In genomic region chr3:51354034-51354427, GRCm38 (mm10) we compare ENCODE assay signal across 18 mouse cellular contexts. TPM values are rescaled to one million over a fixed set of nuclear protein-coding genes. Genes with fewer than 3 reads are reported as not detected.
DNase-seq lines count a peak whose midpoint lies in the region; ATAC-seq and TF ChIP-seq lines count a peak whose summit lies in the region.
"Had no signal": no experiment of that assay in that cellular context is flagged by ENCODE, and none has a peak within 500 bp of the region (broad histone marks: within the 10 kb centered on the region; RNA-seq: fewer than 3 reads in every experiment).

No protein-coding gene starts in this region.

- peaks cover 5% of the 10 kb centered on the region for H3K4me1 ChIP-seq in ES-Bruce4 (ENCODE audit: control insufficient read depth, insufficient read depth, low read length)
- H3K4me1 ChIP-seq in kidney, embryonic 15.5 days: peaks cover 8% of the 10 kb centered on the region; the same call in 1 of the 2 replicates
- 0 out of 2 replicates have a peak, but pooled peaks cover 7% of the 10 kb centered on the region for H3K4me1 ChIP-seq in kidney, embryonic 16.5 days (ENCODE audit: insufficient read depth, low read length)
- H3K4me1 ChIP-seq: embryonic facial prominence, embryonic 13.5 days had no signal

- no peak overlapping the region for H3K4me2 ChIP-seq in kidney, embryonic 15.5 days
- H3K4me2 ChIP-seq in kidney, embryonic 16.5 days (replicated peaks; ENCODE audit: low read depth, low read length): no peak overlapping the region
- H3K4me2 ChIP-seq: embryonic facial prominence, embryonic 13.5 days; forebrain, embryonic 12.5 days; forebrain, embryonic 15.5 days; heart, embryonic 13.5 days; hindbrain, embryonic 14.5 days had no signal

- H3K27ac ChIP-seq in ES-Bruce4 (ENCODE audit: insufficient read depth, low read length): no peak overlapping the region
- H3K27ac ChIP-seq in kidney, embryonic 15.5 days: no peak overlapping the region
- no peak overlapping the region for H3K27ac ChIP-seq in kidney, embryonic 16.5 days (ENCODE audit: low read length)
- H3K27ac ChIP-seq: embryonic facial prominence, embryonic 10.5 days; embryonic facial prominence, embryonic 13.5 days; forebrain, embryonic 12.5 days; forebrain, embryonic 15.5 days; heart, adult 2 months; heart, embryonic 10.5 days; heart, embryonic 13.5 days; hindbrain, embryonic 14.5 days; hindbrain, postnatal 0 days had no signal

- TF ChIP-seq CTCF in ES-Bruce4 (IDR thresholded peaks at IDR 0.05; ENCODE audit: low read depth, low read length): peak; percentile 34

- DNase-seq in ES-CJ7 (ENCODE audit: low read depth, low spot score) (peak; percentile 66), R1 (ENCODE audit: low read depth, low spot score) (peak; percentile 49)
- DNase-seq in frontal cortex, postnatal 14 days (ENCODE audit: low spot score in 2 of 2): no peak
- DNase-seq: cerebellum, adult 11-12 months; cerebellum, adult 8-10 months had no signal

- no peak overlapping the region for H3K4me3 ChIP-seq in ES-Bruce4 (ENCODE audit: low read depth, low read length)
- no peak overlapping the region for H3K4me3 ChIP-seq in kidney, embryonic 15.5 days (replicated peaks)
- H3K4me3 ChIP-seq in kidney, embryonic 16.5 days (ENCODE audit: low read length): no peak overlapping the region
- H3K4me3 ChIP-seq: embryonic facial prominence, embryonic 10.5 days; embryonic facial prominence, embryonic 13.5 days; erythroblast, embryonic 14.5 days; forebrain, embryonic 12.5 days; forebrain, embryonic 15.5 days; heart, adult 2 months; heart, embryonic 10.5 days; heart, embryonic 13.5 days had no signal

- no peaks in the 10 kb centered on the region for H3K36me3 ChIP-seq in ES-Bruce4 (ENCODE audit: control insufficient read depth, insufficient read depth, low read length, poor library complexity, severe bottlenecking)
- no peaks in the 10 kb centered on the region for H3K36me3 ChIP-seq in kidney, embryonic 15.5 days
- H3K36me3 ChIP-seq in kidney, embryonic 16.5 days (ENCODE audit: insufficient read depth, low read length): no peaks in the 10 kb centered on the region
- H3K36me3 ChIP-seq: embryonic facial prominence, embryonic 10.5 days; embryonic facial prominence, embryonic 13.5 days; forebrain, embryonic 12.5 days; forebrain, embryonic 15.5 days; heart, embryonic 10.5 days; heart, embryonic 13.5 days had no signal

- H3K27me3 ChIP-seq in ES-Bruce4 (ENCODE audit: control insufficient read depth, insufficient read depth, low read length, poor library complexity, severe bottlenecking): no peaks in the 10 kb centered on the region
- no peaks in the 10 kb centered on the region for H3K27me3 ChIP-seq in kidney, embryonic 15.5 days
- H3K27me3 ChIP-seq in kidney, embryonic 16.5 days (ENCODE audit: insufficient read depth, low read length): no peaks in the 10 kb centered on the region
- H3K27me3 ChIP-seq: embryonic facial prominence, embryonic 13.5 days; heart, embryonic 13.5 days had no signal

- no peak for TF ChIP-seq EP300 in ES-Bruce4 (IDR thresholded peaks at IDR 0.05; ENCODE audit: insufficient read depth, low read depth, low read length)

- TF ChIP-seq POLR2A in ES-Bruce4 (IDR thresholded peaks at IDR 0.05; ENCODE audit: insufficient read depth, low read length): no peak

- no peaks in the 10 kb centered on the region for H3K9me3 ChIP-seq in ES-Bruce4 (replicated peaks; ENCODE audit: control insufficient read depth, insufficient read depth, low read length, poor library complexity, severe bottlenecking)
- no peaks in the 10 kb centered on the region; the same call in 1 of the 2 replicates for H3K9me3 ChIP-seq in kidney, embryonic 15.5 days (replicated peaks)
- no peaks in the 10 kb centered on the region for H3K9me3 ChIP-seq in kidney, embryonic 16.5 days (ENCODE audit: low read length)
- H3K9me3 ChIP-seq: embryonic facial prominence, embryonic 10.5 days; embryonic facial prominence, embryonic 13.5 days; forebrain, embryonic 12.5 days; forebrain, embryonic 15.5 days; heart, embryonic 10.5 days; heart, embryonic 13.5 days had no signal

- 68% methylated on average over 3 of the region's 3 CpGs for WGBS in kidney, embryonic 15.5 days
- 67% methylated on average over 3 of the region's 3 CpGs for WGBS in kidney, embryonic 16.5 days

- H3K9ac ChIP-seq in ES-Bruce4 (ENCODE audit: low read depth, poor library complexity, severe bottlenecking): no peak overlapping the region
- H3K9ac ChIP-seq in kidney, embryonic 15.5 days: no peak overlapping the region
- H3K9ac ChIP-seq in kidney, embryonic 16.5 days (replicated peaks; ENCODE audit: low read length): no peak overlapping the region
- H3K9ac ChIP-seq: embryonic facial prominence, embryonic 13.5 days; forebrain, embryonic 12.5 days; forebrain, embryonic 15.5 days; heart, embryonic 13.5 days; hindbrain, embryonic 14.5 days had no signal

- no peak for ATAC-seq in kidney, embryonic 15.5 days (replicated peaks; ENCODE audit: low FRiP score)
- no peak for ATAC-seq in kidney, embryonic 16.5 days (ENCODE audit: low FRiP score, low TSS enrichment)
- ATAC-seq: forebrain, embryonic 15.5 days; hindbrain, postnatal 0 days had no signal

RNA-seq across cellular contexts. Expression of gene Elf2, which starts 13.6 kb away (rescaled TPM):
- polyA plus RNA-seq in ES-Bruce4 (2011; ENCODE audit: insufficient read depth, insufficient read length, low read depth, missing spikeins): 52.8 and 57.7 TPM in 2 replicates
- polyA plus RNA-seq in kidney, embryonic 15.5 days (2015; fragmentation: Nextera tagmentation; extraction: Ambion mirVana): 58.2 and 73.7 TPM in 2 replicates
- polyA plus RNA-seq in kidney, embryonic 16.5 days (2015; fragmentation: Nextera tagmentation; extraction: Ambion mirVana): 62.9 and 64.4 TPM in 2 replicates

RNA-seq across cellular contexts. Expression of gene Mgarp, which starts 42.5 kb away (rescaled TPM):
- polyA plus RNA-seq in ES-Bruce4 (2011; ENCODE audit: insufficient read depth, insufficient read length, low read depth, missing spikeins): 8.3 and 9.8 TPM in 2 replicates
- polyA plus RNA-seq in kidney, embryonic 15.5 days (2015; fragmentation: Nextera tagmentation; extraction: Ambion mirVana): 5.3 and 11.4 TPM in 2 replicates
- 7.3 and 10.5 TPM in 2 replicates for polyA plus RNA-seq in kidney, embryonic 16.5 days (2015; fragmentation: Nextera tagmentation; extraction: Ambion mirVana)

RNA-seq across cellular contexts. Expression of gene Ndufc1, which starts 54.8 kb away (rescaled TPM):
- 194 and 196 TPM in 2 replicates for polyA plus RNA-seq in ES-Bruce4 (2011; ENCODE audit: insufficient read depth, insufficient read length, low read depth, missing spikeins)
- polyA plus RNA-seq in kidney, embryonic 15.5 days (2015; fragmentation: Nextera tagmentation; extraction: Ambion mirVana): 771 and 842 TPM in 2 replicates
- 672 and 707 TPM in 2 replicates for polyA plus RNA-seq in kidney, embryonic 16.5 days (2015; fragmentation: Nextera tagmentation; extraction: Ambion mirVana)

Comparison
In these comparisons a context has a peak if more than half of its experiments do, and no peak if none do; other contexts are left out.
1. DNase-seq: peak in ES-CJ7 (single experiment) and R1 (single experiment); none in frontal cortex, postnatal 14 days (0 of 2).